Mouse (Mus musculus) embryo, embryonic 9.5 days (tissue): ENCODE data around the gene Hspa5.
"Not testable (repeated sequence)": the region's sequence is repeated elsewhere in the genome, so short reads cannot be mapped to it uniquely, and the experiment has no call there.

Experiments
- DNase-seq: peaks from one replicate; pipeline ENCODE4 v3.0.0-alpha.2; 2017; ENCODE audit errors: extremely low spot score

Hspa5 gene

GRCm38 (mm10) chr2:34771368-34772226, at the start of gene Hspa5:
Hspa5 (plus strand) TSS chr2:34771970.
- peak; percentile 99 for DNase-seq

GRCm38 (mm10) chr2:34725269-34725668, 46.5 kb upstream of the Hspa5 start:
- DNase-seq: no peak

- DNase-seq: no peak
These were observed 44.6 kb upstream of the Hspa5 start for GRCm38 (mm10) chr2:34727045-34727728.

GRCm38 (mm10) chr2:34736626-34737025, 35.1 kb upstream of the Hspa5 start:
- DNase-seq: no peak

GRCm38 (mm10) chr2:34737911-34738310, 33.9 kb upstream of the Hspa5 start:
- DNase-seq: no peak

- no peak for DNase-seq
These were observed 31.9 kb upstream of the Hspa5 start for GRCm38 (mm10) chr2:34739684-34740391.

GRCm38 (mm10) chr2:34741390-34742159, 30.2 kb upstream of the Hspa5 start:
- DNase-seq: no peak

GRCm38 (mm10) chr2:34742675-34743074, 29.1 kb upstream of the Hspa5 start:
- no peak for DNase-seq

GRCm38 (mm10) chr2:34744476-34744875, 27.3 kb upstream of the Hspa5 start:
- DNase-seq: no peak

- DNase-seq: no peak
These were observed 26.1 kb upstream of the Hspa5 start for GRCm38 (mm10) chr2:34745673-34746072.

GRCm38 (mm10) chr2:34748479-34748878, 23.3 kb upstream of the Hspa5 start:
- no peak for DNase-seq

- DNase-seq: no peak
These were observed 21.5 kb upstream of the Hspa5 start for GRCm38 (mm10) chr2:34750245-34750644.

GRCm38 (mm10) chr2:34753811-34754550, 17.8 kb upstream of the Hspa5 start:
- peak; percentile 90 for DNase-seq

GRCm38 (mm10) chr2:34754551-34755358, 17.0 kb upstream of the Hspa5 start, which contains the start of gene Gapvd1:
Gapvd1 (minus strand) TSS chr2:34755232.
- peak; percentile 73 for DNase-seq

- no peak for DNase-seq
These were observed 14.4 kb upstream of the Hspa5 start for GRCm38 (mm10) chr2:34757341-34757740.

GRCm38 (mm10) chr2:34761272-34761671, 10.5 kb upstream of the Hspa5 start:
- DNase-seq: not testable (repeated sequence)

- DNase-seq: no peak
These were observed 9.6 kb upstream of the Hspa5 start for GRCm38 (mm10) chr2:34762174-34762573.

- no peak for DNase-seq
These were observed 8.9 kb upstream of the Hspa5 start for GRCm38 (mm10) chr2:34762872-34763271.

GRCm38 (mm10) chr2:34764801-34765200, 7.0 kb upstream of the Hspa5 start:
- DNase-seq: no peak

GRCm38 (mm10) chr2:34770049-34770448, 1.7 kb upstream of the Hspa5 start:
- no peak for DNase-seq
